Mouse (Mus musculus) embryonic facial prominence, embryonic 11.5 days (tissue): ENCODE data around the gene Mt4. TPM values are rescaled to one million over a fixed set of nuclear protein-coding genes. Genes with fewer than 3 reads are reported as not detected.
"Not testable (repeated sequence)": the region's sequence is repeated elsewhere in the genome, so short reads cannot be mapped to it uniquely, and the experiment has no call there.

Experiments used
- ATAC-seq: fragments of 200-750 bp; cut with Nextera tagmentation; replicated peaks from 2 replicates; pipeline ENCODE4 v1.8.0; 2017; ENCODE audit warnings: low read depth; ENCODE audit not compliant: insufficient number of reproducible peaks, low FRiP score, low TSS enrichment
- DNase-seq: peaks from one replicate; pipeline ENCODE4 v3.0.0-alpha.2; 2015; ENCODE audit warnings: low spot score
- H3K27ac ChIP-seq: fragments of 300-500 bp; sonication (generic); replicated peaks from 2 replicates; pipeline ENCODE4 v1.5.1; 2014; ENCODE audit warnings: mild to moderate bottlenecking, low read depth, low read length, control low read depth
- H3K27me3 ChIP-seq: fragments of 300-500 bp; sonication (generic); 2 replicates; pipeline ENCODE4 v1.6.1; 2014; ENCODE audit warnings: mild to moderate bottlenecking, low read length, moderate library complexity, mixed read lengths; ENCODE audit not compliant: control insufficient read depth, insufficient read depth
- H3K36me3 ChIP-seq: fragments of 300-500 bp; sonication (generic); replicated peaks from 2 replicates; pipeline ENCODE4 v1.6.1; 2014; ENCODE audit warnings: low read depth, mild to moderate bottlenecking, low read length, moderate library complexity, mixed read lengths; ENCODE audit not compliant: control insufficient read depth, insufficient read depth
- H3K4me1 ChIP-seq: fragments of 300-500 bp; sonication (generic); 2 replicates; pipeline ENCODE4 v1.6.1; 2014; ENCODE audit warnings: low read length, mixed read lengths; ENCODE audit not compliant: control insufficient read depth, insufficient read depth
- H3K4me2 ChIP-seq: fragments of 300-500 bp; sonication (generic); 2 replicates; pipeline ENCODE4 v1.6.1; 2014; ENCODE audit warnings: low read depth, mild to moderate bottlenecking, control low read depth, low read length, moderate library complexity
- H3K4me3 ChIP-seq: fragments of 300-500 bp; sonication (generic); 2 replicates; pipeline ENCODE4 v1.5.1; 2014; ENCODE audit warnings: low read depth, low read length, control low read depth
- H3K9ac ChIP-seq: fragments of 300-500 bp; sonication (generic); replicated peaks from 2 replicates; pipeline ENCODE4 v1.6.1; 2014; ENCODE audit warnings: mild to moderate bottlenecking, control low read depth, low read length
- H3K9me3 ChIP-seq: fragments of 300-500 bp; sonication (generic); replicated peaks from 2 replicates; pipeline ENCODE4 v1.6.1; 2016; ENCODE audit warnings: mild to moderate bottlenecking, low read length, inconsistent platforms, mixed read lengths; ENCODE audit not compliant: control insufficient read depth
- WGBS: fragments of 180-500 bp; shearing (Covaris S2); extraction: QIAGEN DNeasy Blood & Tissue Kit; methylation state at CpG from one replicate; pipeline ENCODE4 v1.1.7; 2014; 5-methylcytosine and 5-hydroxymethylcytosine counted together
- polyA plus RNA-seq: library from polyadenylated mRNA; unstranded; fragments of >200 nt; fragmentation: Nextera tagmentation; extraction: Ambion mirVana; gene quantifications from 2 replicates; pipeline ENCODE4 v1.2.1, GENCODE M21; 2014

Gene Mt4
- polyA plus RNA-seq, 1 experiment from 2014 or later = not detected

DNA sequence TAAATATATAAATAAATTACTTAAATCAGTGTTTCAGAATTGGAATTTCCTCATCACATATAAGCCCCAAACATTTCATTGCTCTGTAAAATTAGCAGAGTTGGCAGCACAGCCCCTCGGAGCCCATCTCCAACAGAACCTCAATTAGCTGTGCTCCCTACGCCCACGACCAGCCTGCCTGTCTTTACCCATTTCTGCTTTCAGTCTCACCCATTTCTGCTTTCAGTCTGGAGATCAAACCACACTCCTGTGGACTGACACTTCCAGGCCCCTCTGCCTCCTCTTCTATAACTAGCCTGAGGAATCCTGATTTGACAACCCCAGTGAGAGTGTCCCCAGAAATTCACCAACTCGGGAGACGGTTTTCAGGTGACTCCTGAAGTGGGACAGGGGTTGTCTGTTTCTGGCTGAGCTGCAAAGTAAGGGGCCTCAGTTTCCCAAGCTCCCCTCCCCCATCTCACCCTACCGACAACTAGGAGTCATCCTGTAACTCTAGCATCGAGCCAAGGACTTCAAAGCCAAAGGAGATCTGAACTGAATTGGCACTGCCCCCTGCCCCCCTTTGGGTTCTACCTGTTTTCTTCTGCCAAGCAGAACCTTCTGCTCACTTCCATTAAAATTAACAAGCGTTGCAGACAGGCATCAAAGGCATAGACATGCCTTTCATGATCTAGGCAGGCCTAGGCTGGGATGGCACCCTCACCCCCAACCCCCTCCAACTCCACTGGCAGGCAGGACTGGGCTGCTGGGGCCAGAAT, 14.1 kb upstream of the Mt4 start:
- WGBS = 63% methylated on average over 8 of the region's 8 CpGs

DNA sequence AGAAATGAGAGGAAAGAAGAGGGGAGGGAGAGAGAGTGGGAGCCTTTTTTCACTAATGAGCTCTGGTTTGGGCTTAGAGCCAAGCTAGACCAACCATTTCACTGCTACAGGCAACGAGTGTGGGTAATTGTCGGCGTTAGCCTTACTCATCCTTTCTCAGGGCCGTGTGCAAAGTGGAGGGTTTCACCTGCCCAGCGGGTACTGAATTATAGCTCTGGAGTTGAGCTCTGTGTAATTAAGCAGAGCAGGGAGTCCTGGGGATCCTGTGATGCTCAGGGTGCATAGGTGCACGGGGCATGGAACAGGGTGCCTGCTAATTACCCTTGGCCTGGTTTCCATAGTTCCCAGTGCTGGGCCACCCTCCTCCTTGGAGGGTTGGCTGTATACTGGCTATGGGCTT, 9.3 kb upstream of the Mt4 start:
- no peaks in the 10 kb centered on the region for H3K27me3 ChIP-seq
- H3K27ac ChIP-seq = no peak overlapping the region
- no peaks in the 10 kb centered on the region for H3K9me3 ChIP-seq
- DNase-seq = no peak
- 81% methylated on average over 6 of the region's 6 CpGs for WGBS
- H3K4me1 ChIP-seq = no peaks in the 10 kb centered on the region
- no peak for ATAC-seq
- no peak overlapping the region for H3K4me2 ChIP-seq
- H3K36me3 ChIP-seq = no peaks in the 10 kb centered on the region
- H3K4me3 ChIP-seq = no peak overlapping the region
- no peak overlapping the region for H3K9ac ChIP-seq

More for the DNA sequence above, 14.1 kb upstream of the Mt4 start:
- no peak for DNase-seq
- H3K9ac ChIP-seq = no peak overlapping the region
- no peaks in the 10 kb centered on the region for H3K36me3 ChIP-seq
- H3K4me2 ChIP-seq = no peak overlapping the region
- no peaks in the 10 kb centered on the region for H3K9me3 ChIP-seq
- H3K4me1 ChIP-seq = no peaks in the 10 kb centered on the region
- no peak overlapping the region for H3K4me3 ChIP-seq
- ATAC-seq = no peak
- H3K27me3 ChIP-seq = no peaks in the 10 kb centered on the region
- no peak overlapping the region for H3K27ac ChIP-seq

DNA sequence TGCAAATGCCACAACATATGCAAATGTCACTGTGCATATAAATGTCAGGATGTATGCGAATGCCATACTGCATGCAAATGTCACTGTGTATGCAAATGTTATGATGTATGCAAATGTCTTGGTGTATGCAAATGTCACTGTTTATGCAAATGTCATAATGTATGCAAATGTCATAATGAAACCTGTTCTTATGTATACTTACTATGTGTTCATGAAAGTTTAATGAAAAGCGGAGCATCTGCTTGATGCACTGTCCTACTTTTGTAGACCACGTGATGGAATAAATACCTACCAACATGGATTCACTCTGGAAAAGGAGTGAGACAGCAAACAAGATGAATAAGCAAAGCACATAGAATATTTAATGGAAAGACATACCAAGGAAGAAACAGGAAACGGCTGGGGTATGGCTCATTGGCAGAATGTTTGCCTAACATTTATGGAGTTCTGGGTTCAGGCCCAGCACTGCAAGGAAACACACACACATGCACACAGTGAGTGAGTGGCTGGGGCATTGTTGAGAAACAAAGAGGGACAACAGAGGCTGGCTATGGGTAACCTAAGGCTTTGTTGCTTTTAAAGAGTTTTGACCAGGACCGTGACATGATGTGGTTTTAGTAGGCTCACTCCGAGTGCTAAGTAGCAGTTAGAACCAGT, 7.7 kb upstream of the Mt4 start:
- Histone ChIP-seq H3K27me3 (no peaks in the 10 kb centered on the region), H3K9me3 (no peaks in the 10 kb centered on the region), H3K4me2 (no peak overlapping the region), H3K9ac (no peak overlapping the region), H3K4me3 (no peak overlapping the region), H3K36me3 (no peaks in the 10 kb centered on the region), H3K27ac (no peak overlapping the region), H3K4me1 (no peaks in the 10 kb centered on the region)
- DNase-seq (no peak), ATAC-seq (no peak)
- WGBS = 76% methylated on average over 6 of the region's 6 CpGs

DNA sequence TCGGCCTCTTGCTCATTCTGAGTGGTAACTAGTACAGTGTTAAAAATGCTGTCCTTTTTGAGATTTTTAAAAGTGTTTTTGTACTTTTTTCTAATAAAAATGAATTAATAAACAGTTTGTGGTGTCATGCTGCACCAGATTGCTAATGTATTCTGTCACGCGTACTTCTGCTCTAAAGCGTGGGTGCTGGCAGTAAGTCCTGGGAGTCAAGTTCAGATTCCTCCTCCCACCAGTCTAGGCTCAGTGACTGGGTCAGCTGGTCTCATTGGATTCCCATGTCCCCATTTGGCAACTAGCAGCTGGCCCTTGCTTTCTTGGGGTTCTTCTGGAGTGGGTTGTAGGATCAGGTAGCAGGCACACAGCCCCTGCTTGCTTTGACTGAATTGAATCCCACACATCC, 6.9 kb upstream of the Mt4 start:
- Histone ChIP-seq H3K9ac (no peak overlapping the region), H3K27ac (no peak overlapping the region), H3K27me3 (no peaks in the 10 kb centered on the region), H3K4me3 (no peak overlapping the region), H3K9me3 (no peaks in the 10 kb centered on the region), H3K4me2 (no peak overlapping the region), H3K4me1 (no peaks in the 10 kb centered on the region), H3K36me3 (no peaks in the 10 kb centered on the region)
- WGBS = 94% methylated on average over 4 of the region's 4 CpGs
- ATAC-seq = no peak
- no peak for DNase-seq

DNA sequence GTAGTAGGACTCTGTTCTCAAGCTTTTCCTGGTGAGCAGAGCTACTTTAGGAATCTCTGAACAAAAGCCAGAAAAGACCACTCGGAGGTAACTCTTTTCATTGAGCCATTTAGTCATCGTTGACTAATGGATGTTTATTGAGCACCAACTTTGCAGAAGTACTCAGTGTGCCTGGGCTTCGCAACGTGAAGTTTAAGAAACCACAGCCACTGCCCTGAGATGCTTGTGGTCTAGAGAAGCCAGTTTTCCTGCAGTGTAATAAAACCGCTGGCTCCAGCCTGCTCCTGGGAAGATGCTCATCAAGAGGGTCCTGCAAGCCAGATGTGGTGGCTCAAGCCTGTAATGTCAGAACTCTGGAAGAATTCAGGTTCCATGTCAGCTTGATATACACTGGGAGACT, 4.9 kb upstream of the Mt4 start:
- H3K4me3 ChIP-seq = no peak overlapping the region
- 84% methylated on average over 5 of the region's 5 CpGs for WGBS
- no peak overlapping the region for H3K4me2 ChIP-seq
- DNase-seq (no peak), ATAC-seq (no peak)
- no peaks in the 10 kb centered on the region for H3K4me1 ChIP-seq
- no peaks in the 10 kb centered on the region for H3K9me3 ChIP-seq
- no peak overlapping the region for H3K9ac ChIP-seq
- no peak overlapping the region for H3K27ac ChIP-seq
- H3K36me3 ChIP-seq = no peaks in the 10 kb centered on the region
- H3K27me3 ChIP-seq = no peaks in the 10 kb centered on the region

DNA sequence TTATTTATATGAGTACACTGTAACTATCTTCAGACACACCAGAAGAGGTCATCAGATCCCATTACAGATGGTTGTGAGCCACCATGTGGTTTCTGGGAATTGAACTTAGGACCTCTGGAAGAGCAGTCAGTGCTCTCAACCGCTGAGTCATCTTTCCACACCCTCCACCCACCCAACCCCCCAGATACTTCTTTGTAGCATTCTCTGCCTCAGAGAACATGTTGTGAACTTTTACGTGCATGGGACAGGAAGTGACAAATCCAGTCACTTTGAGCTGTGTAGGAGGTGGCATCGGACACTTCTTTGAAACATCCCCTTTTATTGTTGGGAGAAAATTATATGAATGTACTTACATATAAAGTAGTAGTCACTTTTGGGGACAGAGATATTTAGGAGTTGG, 2.4 kb upstream of the Mt4 start:
- H3K27me3 ChIP-seq, DNase-seq, H3K4me3 ChIP-seq, H3K9ac ChIP-seq, H3K4me1 ChIP-seq, H3K36me3 ChIP-seq, H3K27ac ChIP-seq, ATAC-seq, H3K4me2 ChIP-seq, H3K9me3 ChIP-seq: not testable (repeated sequence)
- 67% methylated on average over 3 of the region's 3 CpGs for WGBS

DNA sequence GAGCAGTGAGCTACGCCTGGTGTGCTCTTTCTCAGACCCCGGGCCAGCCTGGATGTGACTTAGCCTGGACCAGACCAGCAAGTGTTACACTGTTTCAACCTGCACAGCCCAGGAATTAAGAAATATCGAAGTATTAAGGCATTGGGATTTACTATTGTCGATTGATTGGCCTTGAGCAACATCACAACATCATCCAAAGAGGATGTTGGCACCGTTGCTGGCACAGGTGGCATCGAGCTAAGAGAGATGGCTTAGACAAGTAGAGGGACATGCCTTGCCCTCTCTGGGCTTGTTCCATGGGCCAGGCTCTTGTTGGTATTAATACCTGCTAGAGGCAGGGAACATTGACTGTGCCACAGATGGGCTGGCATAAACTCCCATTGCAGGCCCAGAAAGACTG, 1.4 kb upstream of the Mt4 start:
- H3K4me2 ChIP-seq = no peak overlapping the region
- no peak for DNase-seq
- no peaks in the 10 kb centered on the region for H3K4me1 ChIP-seq
- H3K27me3 ChIP-seq = no peaks in the 10 kb centered on the region
- no peak overlapping the region for H3K9ac ChIP-seq
- no peak overlapping the region for H3K27ac ChIP-seq
- 84% methylated on average over 6 of the region's 6 CpGs for whole genome bisulfite sequencing
- no peak overlapping the region for H3K4me3 ChIP-seq
- H3K9me3 ChIP-seq = no peaks in the 10 kb centered on the region
- H3K36me3 ChIP-seq = no peaks in the 10 kb centered on the region
- no peak for ATAC-seq

DNA sequence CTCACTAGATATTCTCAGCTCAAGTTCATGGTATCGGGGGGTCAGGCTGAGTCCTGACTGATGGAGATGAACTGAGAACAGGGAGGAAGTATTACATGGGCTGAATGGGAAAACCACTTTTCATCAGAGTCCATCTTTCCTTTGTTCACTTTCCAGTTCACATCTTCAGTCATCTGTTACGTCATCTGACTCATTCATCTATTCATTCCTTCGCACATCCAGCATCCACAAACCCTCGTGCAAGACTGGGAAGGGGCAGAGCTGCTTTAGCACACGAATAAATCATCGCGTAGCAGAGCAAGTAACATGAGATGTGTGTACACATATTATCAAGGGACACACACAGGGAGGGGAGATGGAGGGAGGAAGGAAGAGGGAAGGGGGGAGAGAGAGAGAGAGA, 805 bp upstream of the Mt4 start:
- no peak overlapping the region for H3K4me2 ChIP-seq
- H3K9ac ChIP-seq = no peak overlapping the region
- ATAC-seq (no peak), DNase-seq (no peak)
- no peak overlapping the region for H3K4me3 ChIP-seq
- H3K27ac ChIP-seq = no peak overlapping the region
- WGBS = 81% methylated on average over 7 of the region's 7 CpGs
- no peaks in the 10 kb centered on the region for H3K36me3 ChIP-seq
- H3K9me3 ChIP-seq = no peaks in the 10 kb centered on the region
- no peaks in the 10 kb centered on the region for H3K4me1 ChIP-seq
- no peaks in the 10 kb centered on the region for H3K27me3 ChIP-seq
